Mouse (Mus musculus) bone marrow macrophage, adult 2 months (primary cell): ENCODE results near the gene Nod2.

Source experiments
- CTCF ChIP-seq: IDR thresholded peaks from 2 replicates; pipeline ENCODE4 v1.5.1; 2012; ENCODE audit warnings: low read depth, mild to moderate bottlenecking, low read length, moderate library complexity
- POLR2A ChIP-seq: IDR thresholded peaks from 2 replicates; pipeline ENCODE4 v1.6.1; 2012; ENCODE audit warnings: mild to moderate bottlenecking, low read depth, low read length, borderline replicate concordance

DNA sequence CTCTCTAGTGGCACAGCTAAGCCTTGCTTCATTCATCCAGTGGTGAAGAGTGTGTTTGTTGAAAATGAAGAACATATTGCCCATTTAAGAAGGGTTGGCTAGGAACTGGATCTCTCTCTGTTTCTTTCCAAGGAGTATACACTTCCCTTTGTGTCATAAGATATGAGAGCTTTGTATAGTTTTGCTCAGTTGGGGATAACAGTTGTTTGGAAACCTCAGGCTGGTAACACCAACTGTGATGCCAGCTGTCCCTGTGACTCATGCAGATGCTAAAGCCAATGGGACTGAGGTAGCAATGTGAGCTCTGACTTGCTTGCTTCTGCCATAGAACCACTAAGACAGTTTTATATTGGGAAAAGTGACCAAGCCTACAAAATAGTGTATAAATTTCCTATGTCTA, 8.2 kb downstream of the Nod2 start:
- TF ChIP-seq POLR2A (no peak), CTCF (no peak)
